Mouse (Mus musculus) adrenal gland, postnatal 0 days (tissue): Measurements from ENCODE around the gene Antxr2. TPM values are rescaled to one million over a fixed set of nuclear protein-coding genes. Genes with fewer than 3 reads are reported as not detected.

ENCODE experiments used
- polyA plus RNA-seq: library from polyadenylated mRNA; unstranded; fragments of >200 nt; fragmentation: Nextera tagmentation; extraction: Ambion mirVana; gene quantifications from 2 replicates; pipeline ENCODE4 v1.2.1, GENCODE M21; 2015

The Antxr2 gene
- 16.3 and 23.9 TPM in 2 replicates for polyA plus RNA-seq

GRCm38 (mm10) chr5:98030902-98031641 lies at the start of gene Antxr2:
Antxr2 (minus strand) TSS chr5:98031043.

Other genes starting within 250 kb of the Antxr2 start
- gene Prdm8, start 136.2 kb upstream of the Antxr2 start, polyA plus RNA-seq, result 0.08 and 0.13 TPM in 2 replicates
- 0.81 and 1.9 TPM in 2 replicates for gene Fgf5, start 223.1 kb upstream of the Antxr2 start, polyA plus RNA-seq